27 mouse cellular contexts compared by ENCODE assay signal in the genomic region with DNA sequence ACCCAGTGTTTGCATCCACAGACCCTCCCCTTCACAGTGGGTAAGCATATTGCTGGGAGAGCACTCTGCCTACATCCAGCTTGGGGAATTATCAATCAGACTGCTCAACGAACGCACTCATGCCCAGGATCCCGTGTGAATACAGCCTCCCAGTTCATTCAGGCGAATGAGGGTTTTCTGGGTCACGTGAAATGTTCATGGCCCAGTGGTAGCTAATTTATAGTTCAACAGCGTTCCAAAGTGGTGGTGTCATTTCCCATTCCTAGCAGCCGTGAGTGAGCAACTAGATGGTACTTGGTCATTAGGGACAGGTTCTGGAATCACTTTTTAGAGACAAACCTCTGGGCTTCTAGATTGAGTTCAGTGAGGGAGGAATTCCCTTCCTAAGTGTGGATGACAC.
"Had no signal": no experiment of that assay in that cellular context is flagged by ENCODE, and none has a peak within 500 bp of the region (broad histone marks: within the 10 kb centered on the region; RNA-seq: fewer than 3 reads in every experiment).

No protein-coding gene starts in this region.

- DNase-seq: gastrocnemius, postnatal 14 days; gastrocnemius, postnatal 36 days; heart, adult 11 months; heart, adult 2 months; heart, postnatal 10 days; heart, postnatal 4 days; kidney, adult 18-20 months; kidney, adult 8-10 months; kidney, postnatal 10 days; kidney, postnatal 36 days; layer of hippocampus, postnatal 36 days; left cerebral cortex, postnatal 4 days; liver, embryonic 13.5 days had no signal

- H3K9me3 ChIP-seq: heart, embryonic 10.5 days; heart, embryonic 12.5 days; hindbrain, embryonic 10.5 days; hindbrain, embryonic 12.5 days; intestine, embryonic 15.5 days; kidney, embryonic 15.5 days; limb, embryonic 13.5 days; limb, embryonic 15.5 days; liver, embryonic 13.5 days; liver, embryonic 15.5 days had no signal

- H3K36me3 ChIP-seq: heart, embryonic 10.5 days; heart, embryonic 12.5 days; hindbrain, embryonic 10.5 days; hindbrain, embryonic 12.5 days; intestine, embryonic 15.5 days; kidney, embryonic 15.5 days; limb, embryonic 13.5 days; limb, embryonic 15.5 days; liver, embryonic 13.5 days; liver, embryonic 15.5 days had no signal

- H3K4me3 ChIP-seq: heart, adult 2 months; heart, embryonic 10.5 days; heart, embryonic 12.5 days; hindbrain, embryonic 10.5 days; hindbrain, embryonic 12.5 days; intestine, embryonic 15.5 days; kidney, embryonic 15.5 days; layer of hippocampus, adult 2 months; limb, embryonic 13.5 days; limb, embryonic 15.5 days; liver, embryonic 13.5 days; liver, embryonic 15.5 days had no signal

- H3K27me3 ChIP-seq: heart, embryonic 12.5 days; hindbrain, embryonic 12.5 days; intestine, embryonic 15.5 days; kidney, embryonic 15.5 days; limb, embryonic 13.5 days; limb, embryonic 15.5 days; liver, embryonic 13.5 days; liver, embryonic 15.5 days had no signal

- H3K9ac ChIP-seq: heart, embryonic 12.5 days; hindbrain, embryonic 12.5 days; hindbrain, embryonic 14.5 days; intestine, embryonic 15.5 days; kidney, embryonic 15.5 days; limb, embryonic 13.5 days; limb, embryonic 15.5 days; liver, embryonic 13.5 days; liver, embryonic 15.5 days had no signal

- H3K4me1 ChIP-seq: heart, embryonic 10.5 days; heart, embryonic 12.5 days; hindbrain, embryonic 10.5 days; hindbrain, embryonic 12.5 days; intestine, embryonic 15.5 days; kidney, embryonic 15.5 days; limb, embryonic 13.5 days; limb, embryonic 15.5 days; liver, embryonic 13.5 days; liver, embryonic 15.5 days had no signal

- H3K27ac ChIP-seq: heart, adult 2 months; heart, embryonic 10.5 days; hindbrain, embryonic 10.5 days; hindbrain, embryonic 12.5 days; hindbrain, embryonic 14.5 days; intestine, embryonic 15.5 days; kidney, embryonic 15.5 days; layer of hippocampus, adult 2 months; limb, embryonic 13.5 days; limb, embryonic 15.5 days; liver, embryonic 13.5 days; liver, embryonic 15.5 days had no signal

- ATAC-seq: hindbrain, embryonic 16.5 days; inflammation-experienced regulatory T-cells, adult 6 months; intestine, embryonic 15.5 days; intestine, postnatal 0 days had no signal

- H3K4me2 ChIP-seq: heart, embryonic 12.5 days; hindbrain, embryonic 12.5 days; hindbrain, embryonic 14.5 days; intestine, embryonic 15.5 days; kidney, embryonic 15.5 days; limb, embryonic 13.5 days; limb, embryonic 15.5 days; liver, embryonic 13.5 days; liver, embryonic 15.5 days had no signal
